Mouse (Mus musculus): ENCODE measurements at regions not wholly inside any gene's neighbourhood (a gene's known extent, or its start where the extent isn't known, plus 50 kb on each side); places are given as distances from the start of the nearest gene placed in this dataset.

- ATAC-seq (ENCODE audit: low FRiP score, low read depth) = no peak
- Histone ChIP-seq H3K27ac (no peak overlapping the region), H3K36me3 (no peaks in the 10 kb centered on the region), H3K9ac (no peak overlapping the region), H3K9me3 (no peaks in the 10 kb centered on the region), H3K4me2 (replicated peaks) (0 out of 2 replicates have a peak overlapping the region, but pooled peaks have one; percentile 1), H3K4me3 (no peak overlapping the region), H3K27me3 (replicated peaks) (no peaks in the 10 kb centered on the region), H3K4me1 (peaks cover 15% of the 10 kb centered on the region)
- WGBS = 71% methylated on average over 12 of the region's 12 CpGs
Measured at GRCm38 (mm10) chr3:133757756-133758420, 212.9 kb upstream of the Tet2 start.

DNA sequence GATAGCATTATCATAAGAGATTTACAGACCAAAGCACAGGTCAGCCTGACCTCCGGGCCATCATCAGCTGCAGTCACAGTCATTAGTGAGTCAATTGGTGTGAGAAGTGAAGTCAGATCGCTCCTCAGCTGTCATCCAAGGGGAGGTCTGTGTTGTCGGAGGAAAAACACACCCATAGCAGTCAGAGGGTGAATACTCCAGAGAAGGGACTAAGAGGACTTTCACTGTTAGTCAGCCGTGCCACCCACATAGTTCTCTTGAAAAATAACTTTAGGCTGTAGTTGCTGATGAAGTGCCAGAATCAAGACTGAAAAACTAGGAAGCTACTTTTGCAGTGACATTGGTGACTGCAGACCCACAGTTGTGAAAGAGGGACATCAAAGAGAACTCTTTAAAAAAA, 213.5 kb upstream of the Tet2 start:
- no peak for ATAC-seq (ENCODE audit: low FRiP score, low read depth)
- Histone ChIP-seq H3K27ac (no peak overlapping the region), H3K9ac (no peak overlapping the region), H3K27me3 (replicated peaks) (no peaks in the 10 kb centered on the region), H3K4me1 (peaks cover 15% of the 10 kb centered on the region), H3K9me3 (no peaks in the 10 kb centered on the region), H3K4me2 (replicated peaks) (0 out of 2 replicates have a peak overlapping the region, but pooled peaks have one; percentile 1), H3K36me3 (no peaks in the 10 kb centered on the region), H3K4me3 (no peak overlapping the region)
- WGBS = 14% methylated on average over 4 of the region's 4 CpGs

DNA sequence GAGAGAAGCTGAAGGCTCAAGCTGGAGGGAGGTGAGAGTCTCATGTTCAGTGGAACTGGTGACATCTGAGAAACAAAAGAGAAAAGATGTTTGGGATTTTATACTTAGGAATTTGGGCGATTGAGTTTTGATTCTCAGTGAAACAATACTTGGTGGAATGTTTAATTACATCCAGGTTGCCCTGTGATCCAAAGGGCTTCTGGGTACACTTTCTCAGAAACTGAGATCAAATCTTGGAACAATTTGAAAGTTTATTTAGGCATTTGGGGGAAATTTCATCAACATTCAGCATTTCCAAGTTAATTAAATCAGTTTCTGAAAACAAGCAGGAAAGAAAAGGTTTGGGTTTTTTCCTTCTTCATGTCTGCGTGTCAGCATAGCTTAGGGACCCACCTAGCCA, 214.7 kb upstream of the Tet2 start:
- WGBS = 87% methylated on average over 2 of the region's 2 CpGs
- no peaks in the 10 kb centered on the region for H3K9me3 ChIP-seq
- peaks cover 9% of the 10 kb centered on the region for H3K4me1 ChIP-seq
- no peak overlapping the region for H3K4me3 ChIP-seq
- ATAC-seq (ENCODE audit: low FRiP score, low read depth) = no peak
- H3K27me3 ChIP-seq (replicated peaks) = no peaks in the 10 kb centered on the region
- no peaks in the 10 kb centered on the region for H3K36me3 ChIP-seq
- H3K9ac ChIP-seq = no peak overlapping the region
- no peak overlapping the region for H3K4me2 ChIP-seq (replicated peaks)
- H3K27ac ChIP-seq = no peak overlapping the region

DNA sequence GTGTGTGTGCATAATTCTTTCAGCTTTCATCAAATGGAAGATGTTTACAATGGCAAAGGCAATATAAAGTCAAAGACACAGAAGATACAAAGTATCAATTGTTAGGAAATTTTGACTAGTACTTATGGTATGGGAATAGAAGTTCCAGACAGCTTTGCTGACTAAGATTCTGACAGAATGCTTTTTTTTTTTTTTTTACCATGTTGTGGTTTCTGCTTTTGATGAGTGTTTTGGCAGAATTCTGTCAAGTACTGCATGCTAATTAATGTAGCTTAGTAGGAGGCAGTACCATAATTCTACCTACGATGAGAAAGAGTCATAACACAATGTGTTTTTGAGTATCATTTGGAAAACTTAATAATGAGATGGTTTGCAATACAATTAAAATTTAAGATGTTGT, 215.3 kb upstream of the Tet2 start:
- Histone ChIP-seq H3K9ac (no peak overlapping the region), H3K36me3 (no peaks in the 10 kb centered on the region), H3K9me3 (no peaks in the 10 kb centered on the region), H3K4me2 (replicated peaks) (no peak overlapping the region), H3K27ac (no peak overlapping the region), H3K4me1 (0 out of 2 replicates have a peak, but pooled peaks cover 3% of the 10 kb centered on the region), H3K4me3 (no peak overlapping the region), H3K27me3 (replicated peaks) (no peaks in the 10 kb centered on the region)
- no peak for ATAC-seq (ENCODE audit: low FRiP score, low read depth)
- WGBS = 88% methylated on average over 1 of the region's 1 CpGs

DNA sequence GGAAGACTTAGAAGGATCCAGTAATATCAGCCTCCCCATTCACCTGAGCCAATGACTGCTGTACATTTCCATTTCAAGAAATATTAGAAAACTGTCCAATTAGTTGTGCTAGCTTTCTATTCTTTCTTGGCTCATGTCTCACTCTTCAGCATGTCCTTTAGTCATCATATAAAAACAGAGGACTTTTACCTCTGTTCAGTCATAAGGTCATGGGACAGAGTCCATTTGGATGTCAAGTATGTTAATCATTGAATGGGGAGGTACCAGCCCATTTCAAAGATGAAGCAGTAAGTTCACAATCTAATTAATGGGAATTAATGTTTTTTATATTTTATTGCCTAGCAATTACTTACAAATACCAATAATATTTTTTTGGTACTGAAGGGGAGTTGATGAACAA, 218.8 kb upstream of the Tet2 start:
- no peaks in the 10 kb centered on the region for H3K36me3 ChIP-seq
- H3K9ac ChIP-seq = no peak overlapping the region
- H3K27ac ChIP-seq = no peak overlapping the region
- H3K4me3 ChIP-seq = no peak overlapping the region
- H3K27me3 ChIP-seq (replicated peaks) = no peaks in the 10 kb centered on the region
- no peak for ATAC-seq (ENCODE audit: low FRiP score, low read depth)
- no peak overlapping the region for H3K4me2 ChIP-seq (replicated peaks)
- no peaks in the 10 kb centered on the region for H3K9me3 ChIP-seq
- H3K4me1 ChIP-seq = no peaks in the 10 kb centered on the region

DNA sequence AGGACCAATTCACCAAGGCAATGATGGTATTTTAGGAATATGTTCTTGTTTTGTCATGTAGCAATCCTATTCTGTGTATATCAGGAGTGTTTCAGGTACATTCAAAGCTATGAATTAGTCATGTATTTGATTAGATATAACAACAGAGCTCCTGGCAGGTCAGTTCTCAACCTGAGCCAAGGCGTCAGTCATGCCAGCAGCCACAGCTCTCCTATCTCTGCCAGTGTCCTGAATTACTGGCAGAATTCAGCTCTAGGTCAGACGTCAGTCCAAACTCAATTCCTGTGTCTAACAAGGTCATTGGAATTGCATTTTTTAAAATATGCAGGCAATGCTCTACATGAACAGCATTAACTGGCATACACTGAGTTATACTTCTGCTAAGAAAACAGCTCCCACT, 228.6 kb upstream of the Tet2 start:
- no peak for ATAC-seq (ENCODE audit: low FRiP score, low read depth)
- Histone ChIP-seq H3K4me3 (no peak overlapping the region), H3K27ac (no peak overlapping the region), H3K4me1 (no peaks in the 10 kb centered on the region), H3K9ac (no peak overlapping the region), H3K9me3 (no peaks in the 10 kb centered on the region), H3K4me2 (replicated peaks) (no peak overlapping the region), H3K36me3 (no peaks in the 10 kb centered on the region), H3K27me3 (replicated peaks) (no peaks in the 10 kb centered on the region)
- 83% methylated on average over 2 of the region's 2 CpGs for WGBS

DNA sequence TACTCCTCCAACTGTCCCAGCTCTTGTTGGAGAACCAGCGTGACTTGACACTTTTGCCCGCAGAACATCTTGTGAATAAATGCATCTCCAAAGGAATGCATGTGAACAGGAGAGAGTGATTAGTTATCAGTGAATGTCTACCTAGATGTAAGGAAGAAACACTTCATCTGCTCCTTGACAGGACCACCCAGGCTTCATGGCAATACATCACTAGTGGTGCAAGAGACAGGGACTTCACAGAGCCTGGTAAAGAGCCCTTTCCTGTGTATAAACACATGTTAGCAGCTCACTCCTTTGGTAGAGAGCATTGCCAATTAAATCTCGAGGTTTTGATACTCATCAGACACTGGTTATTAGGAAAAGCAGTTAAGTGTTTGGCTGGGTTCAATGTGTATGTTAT, 229.3 kb upstream of the Tet2 start:
- 71% methylated on average over 3 of the region's 3 CpGs for WGBS
- Histone ChIP-seq H3K9me3 (no peaks in the 10 kb centered on the region), H3K36me3 (no peaks in the 10 kb centered on the region), H3K9ac (no peak overlapping the region), H3K4me2 (replicated peaks) (no peak overlapping the region), H3K4me1 (no peaks in the 10 kb centered on the region), H3K27me3 (replicated peaks) (no peaks in the 10 kb centered on the region), H3K4me3 (no peak overlapping the region), H3K27ac (no peak overlapping the region)
- ATAC-seq (ENCODE audit: low FRiP score, low read depth) = no peak

- no peak overlapping the region for H3K9ac ChIP-seq
- H3K27me3 ChIP-seq (replicated peaks) = no peaks in the 10 kb centered on the region
- H3K4me3 ChIP-seq = no peak overlapping the region
- WGBS = 25% methylated on average over 4 of the region's 4 CpGs
- 0 out of 2 replicates have a peak, but pooled peaks cover 3% of the 10 kb centered on the region for H3K9me3 ChIP-seq
- no peaks in the 10 kb centered on the region for H3K4me1 ChIP-seq
- no peak overlapping the region for H3K4me2 ChIP-seq (replicated peaks)
- H3K27ac ChIP-seq = no peak overlapping the region
- ATAC-seq (ENCODE audit: low FRiP score, low read depth) = no peak
- H3K36me3 ChIP-seq = no peaks in the 10 kb centered on the region
Measured at GRCm38 (mm10) chr3:133776013-133776412, 231.1 kb upstream of the Tet2 start.

DNA sequence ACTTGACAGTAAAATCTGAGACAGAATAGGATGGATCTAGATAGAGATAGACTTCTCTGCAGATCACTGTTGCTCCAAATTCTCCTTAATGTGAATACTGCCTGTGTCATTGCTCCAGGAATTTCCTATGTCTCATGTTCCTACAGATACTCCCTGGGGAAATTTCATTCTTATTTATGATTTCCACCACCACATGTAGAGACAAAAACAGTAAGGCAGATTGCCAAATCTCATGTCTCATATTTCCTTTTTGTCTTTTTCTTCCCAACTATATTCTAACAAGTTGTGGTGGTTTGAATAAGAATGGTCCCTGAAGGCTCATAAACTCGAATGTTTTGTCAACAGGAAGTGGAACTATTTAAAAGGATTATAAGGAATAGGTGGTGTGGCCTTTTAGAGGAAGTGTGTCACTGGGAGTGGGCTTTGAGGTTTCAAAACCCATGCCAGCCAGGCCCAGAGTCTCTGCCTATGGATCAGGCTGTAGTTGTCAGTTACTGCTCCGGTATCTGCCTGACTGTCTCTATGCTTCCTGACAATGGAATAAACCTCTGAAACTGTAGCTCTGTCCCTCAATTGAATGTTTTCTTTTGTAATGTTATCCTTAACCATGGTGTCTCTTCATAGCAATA, 234.3 kb upstream of the Tet2 start:
- 71% methylated on average over 2 of the region's 2 CpGs for WGBS
- no peak overlapping the region for H3K4me3 ChIP-seq
- H3K4me2 ChIP-seq (replicated peaks) = no peak overlapping the region
- no peaks in the 10 kb centered on the region for H3K36me3 ChIP-seq
- ATAC-seq (ENCODE audit: low FRiP score, low read depth) = no peak
- no peak overlapping the region for H3K9ac ChIP-seq
- no peak overlapping the region for H3K27ac ChIP-seq
- no peaks in the 10 kb centered on the region for H3K4me1 ChIP-seq
- H3K27me3 ChIP-seq (replicated peaks) = no peaks in the 10 kb centered on the region
- H3K9me3 ChIP-seq = 0 out of 2 replicates have a peak, but pooled peaks cover 3% of the 10 kb centered on the region

DNA sequence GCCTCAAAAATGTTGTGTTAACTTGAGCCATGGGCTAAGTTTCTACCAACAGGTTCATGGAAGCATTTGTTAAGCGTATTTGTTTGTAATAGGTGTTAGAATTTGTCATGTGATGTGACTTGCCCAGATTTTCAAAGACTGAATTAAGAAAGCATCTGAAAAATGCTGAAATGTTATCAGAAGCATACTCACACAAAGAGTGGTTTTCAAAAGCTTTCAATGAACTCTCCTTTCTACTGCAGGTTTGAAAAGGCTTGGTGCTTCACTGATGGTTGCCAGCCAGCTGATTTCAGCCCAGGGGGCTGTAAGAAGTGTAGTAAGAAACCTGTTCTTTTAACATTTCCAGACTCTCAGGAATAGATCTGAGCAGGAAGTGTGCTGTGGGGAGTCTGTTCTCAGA, 238.1 kb upstream of the Tet2 start:
- Histone ChIP-seq H3K9ac (no peak overlapping the region), H3K27ac (no peak overlapping the region), H3K36me3 (no peaks in the 10 kb centered on the region), H3K27me3 (replicated peaks) (no peaks in the 10 kb centered on the region), H3K9me3 (0 out of 2 replicates have a peak, but pooled peaks cover 3% of the 10 kb centered on the region), H3K4me3 (no peak overlapping the region), H3K4me1 (no peaks in the 10 kb centered on the region), H3K4me2 (replicated peaks) (no peak overlapping the region)
- 94% methylated on average over 1 of the region's 1 CpGs for WGBS
- no peak for ATAC-seq (ENCODE audit: low FRiP score, low read depth)

DNA sequence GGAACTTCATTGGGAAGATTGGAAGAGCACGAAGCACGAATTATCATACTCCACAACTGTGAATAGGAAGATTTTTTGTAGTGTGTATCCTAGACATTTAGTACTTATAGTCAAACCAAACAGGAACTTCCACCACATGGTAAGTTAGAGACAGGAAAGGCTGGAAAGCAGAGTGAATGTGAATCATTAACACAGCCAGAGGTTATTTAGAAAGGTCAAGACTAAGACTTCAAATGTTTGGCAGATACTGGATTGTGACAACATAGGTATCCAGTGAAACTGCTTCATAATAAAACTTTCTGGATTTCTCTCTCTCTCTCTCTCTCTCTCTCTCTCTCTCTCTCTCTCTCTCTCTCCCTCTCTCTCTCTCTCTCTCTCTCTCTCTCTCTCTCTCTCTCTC, 246.4 kb upstream of the Tet2 start:
- Histone ChIP-seq H3K4me1 (no peaks in the 10 kb centered on the region), H3K27ac (no peak overlapping the region), H3K9ac (no peak overlapping the region), H3K27me3 (replicated peaks) (no peaks in the 10 kb centered on the region), H3K36me3 (no peaks in the 10 kb centered on the region), H3K9me3 (no peaks in the 10 kb centered on the region), H3K4me2 (replicated peaks) (no peak overlapping the region), H3K4me3 (no peak overlapping the region)
- 90% methylated on average over 2 of the region's 2 CpGs for WGBS
- no peak for ATAC-seq (ENCODE audit: low FRiP score, low read depth)

DNA sequence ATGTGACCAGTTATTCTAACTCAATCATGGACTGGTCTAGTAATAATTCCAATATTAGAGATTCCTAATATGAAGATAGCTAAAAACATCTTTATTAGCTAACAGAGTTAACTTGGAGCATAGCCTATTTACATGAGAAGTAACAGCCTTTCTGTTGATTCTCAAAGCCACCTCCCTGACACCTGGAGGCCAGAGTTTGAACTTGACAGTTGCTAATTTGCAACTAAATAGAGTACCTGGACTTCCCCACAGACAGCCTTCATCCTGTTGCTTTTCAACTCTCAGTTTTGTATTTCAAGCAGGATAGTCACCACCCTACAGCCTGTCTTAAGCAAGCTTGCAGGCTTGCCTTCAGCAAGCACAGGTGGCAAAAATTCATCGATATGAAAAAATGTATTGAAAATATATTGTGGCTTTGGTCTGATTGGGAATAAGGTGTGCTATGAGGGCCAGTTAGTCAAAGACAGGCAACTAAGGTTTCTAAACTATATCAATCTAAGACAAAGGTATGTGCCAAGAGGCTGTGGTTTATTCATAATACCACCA, 264.1 kb upstream of the Tet2 start:
- Histone ChIP-seq H3K36me3 (no peaks in the 10 kb centered on the region), H3K9ac (no peak overlapping the region), H3K4me2 (replicated peaks) (no peak overlapping the region), H3K4me1 (no peaks in the 10 kb centered on the region), H3K4me3 (no peak overlapping the region), H3K27me3 (replicated peaks) (no peaks in the 10 kb centered on the region), H3K9me3 (no peaks in the 10 kb centered on the region), H3K27ac (no peak overlapping the region)
- whole genome bisulfite sequencing = 88% methylated on average over 1 of the region's 1 CpGs
- ATAC-seq (ENCODE audit: low FRiP score, low read depth) = no peak

Measured in neural tube, embryonic 12.5 days (tissue).